Mouse (Mus musculus): ENCODE results near the gene Peg3. TPM values are rescaled to one million over a fixed set of nuclear protein-coding genes. Genes with fewer than 3 reads are reported as not detected.

Peg3 gene
- polyA plus RNA-seq, 1 experiment: 352 TPM

- H3K4me3 ChIP-seq (ENCODE audit: insufficient read depth, low read depth, low read length): peak within 1 kb of the TSS; percentile 42
- no peak within 1 kb of the TSS for H3K27ac ChIP-seq (ENCODE audit: insufficient read depth, low read depth, low read length)
- 10% methylated on average over 32 of the region's 32 CpGs for WGBS
- TF ChIP-seq CTCF (IDR thresholded peaks at IDR 0.05; ENCODE audit: insufficient read depth, low read depth, low read length): no peak
- no peak for TF ChIP-seq POLR2A (IDR thresholded peaks at IDR 0.05; ENCODE audit: insufficient read depth, low read depth, low read length)
- no peaks in the 10 kb centered on the region for H3K4me1 ChIP-seq (ENCODE audit: control insufficient read depth, insufficient read depth, low read length)
These were observed 33.8 kb downstream of the Peg3 start, which contains the start of gene Zim1 for GRCm38 (mm10) chr7:6696241-6697045. Zim1 (minus strand) TSS chr7:6696450.

GRCm38 (mm10) chr7:6685511-6685910, 44.7 kb downstream of the Peg3 start:
- H3K4me1 ChIP-seq (ENCODE audit: control insufficient read depth, insufficient read depth, low read length): no peaks in the 10 kb centered on the region
- H3K4me3 ChIP-seq (ENCODE audit: insufficient read depth, low read depth, low read length): no peak overlapping the region
- no peak overlapping the region for H3K27ac ChIP-seq (ENCODE audit: insufficient read depth, low read depth, low read length)
- WGBS: 96% methylated on average over 6 of the region's 6 CpGs
- TF ChIP-seq POLR2A (IDR thresholded peaks at IDR 0.05; ENCODE audit: insufficient read depth, low read depth, low read length) (no peak), CTCF (IDR thresholded peaks at IDR 0.05; ENCODE audit: insufficient read depth, low read depth, low read length) (no peak)

GRCm38 (mm10) chr7:6666726-6667125, 63.5 kb downstream of the Peg3 start:
- WGBS: 69% methylated on average over 3 of the region's 3 CpGs

GRCm38 (mm10) chr7:6663430-6663829, 66.8 kb downstream of the Peg3 start:
- Histone ChIP-seq H3K27ac (ENCODE audit: insufficient read depth, low read depth, low read length) (no peak overlapping the region), H3K4me1 (ENCODE audit: control insufficient read depth, insufficient read depth, low read length) (no peaks in the 10 kb centered on the region), H3K4me3 (ENCODE audit: insufficient read depth, low read depth, low read length) (no peak overlapping the region)
- TF ChIP-seq POLR2A (IDR thresholded peaks at IDR 0.05; ENCODE audit: insufficient read depth, low read depth, low read length) (no peak), CTCF (IDR thresholded peaks at IDR 0.05; ENCODE audit: insufficient read depth, low read depth, low read length) (no peak)
- WGBS: 67% methylated on average over 7 of the region's 7 CpGs

More at GRCm38 (mm10) chr7:6666726-6667125, 63.5 kb downstream of the Peg3 start:
- no peak overlapping the region for H3K27ac ChIP-seq (ENCODE audit: insufficient read depth, low read depth, low read length)
- no peak overlapping the region for H3K4me3 ChIP-seq (ENCODE audit: insufficient read depth, low read depth, low read length)
- TF ChIP-seq CTCF (IDR thresholded peaks at IDR 0.05; ENCODE audit: insufficient read depth, low read depth, low read length) (no peak), POLR2A (IDR thresholded peaks at IDR 0.05; ENCODE audit: insufficient read depth, low read depth, low read length) (no peak)
- no peaks in the 10 kb centered on the region for H3K4me1 ChIP-seq (ENCODE audit: control insufficient read depth, insufficient read depth, low read length)

GRCm38 (mm10) chr7:6659605-6660004, 70.6 kb downstream of the Peg3 start:
- 4% methylated on average over 2 of the region's 2 CpGs for WGBS
- no peaks in the 10 kb centered on the region for H3K4me1 ChIP-seq (ENCODE audit: control insufficient read depth, insufficient read depth, low read length)
- TF ChIP-seq POLR2A (IDR thresholded peaks at IDR 0.05; ENCODE audit: insufficient read depth, low read depth, low read length): no peak
- no peak for TF ChIP-seq CTCF (IDR thresholded peaks at IDR 0.05; ENCODE audit: insufficient read depth, low read depth, low read length)
- H3K27ac ChIP-seq (ENCODE audit: insufficient read depth, low read depth, low read length): no peak overlapping the region
- no peak overlapping the region for H3K4me3 ChIP-seq (ENCODE audit: insufficient read depth, low read depth, low read length)

GRCm38 (mm10) chr7:6658606-6659005, 71.6 kb downstream of the Peg3 start:
- WGBS: 93% methylated on average over 7 of the region's 7 CpGs
- Histone ChIP-seq H3K27ac (ENCODE audit: insufficient read depth, low read depth, low read length) (no peak overlapping the region), H3K4me3 (ENCODE audit: insufficient read depth, low read depth, low read length) (no peak overlapping the region), H3K4me1 (ENCODE audit: control insufficient read depth, insufficient read depth, low read length) (no peaks in the 10 kb centered on the region)
- no peak for TF ChIP-seq POLR2A (IDR thresholded peaks at IDR 0.05; ENCODE audit: insufficient read depth, low read depth, low read length)

Other genes with a start within 250 kb of the Peg3 start
- not detected in 2 replicates for gene Olfr5, start 243.5 kb downstream of the Peg3 start, polyA plus RNA-seq (2012; ENCODE audit: insufficient read depth, insufficient read length, low replicate concordance, missing spikeins)
- not detected in 2 replicates for gene Olfr1347, start 230.7 kb downstream of the Peg3 start, polyA plus RNA-seq (2012; ENCODE audit: insufficient read depth, insufficient read length, low replicate concordance, missing spikeins)
- not detected in 2 replicates for gene Olfr1348, start 221.7 kb downstream of the Peg3 start, polyA plus RNA-seq (2012; ENCODE audit: insufficient read depth, insufficient read length, low replicate concordance, missing spikeins)
- not detected in 2 replicates for gene Olfr1349, start 207.5 kb downstream of the Peg3 start, polyA plus RNA-seq (2012; ENCODE audit: insufficient read depth, insufficient read length, low replicate concordance, missing spikeins)
- not detected in 2 replicates for gene Olfr1350, start 165.6 kb downstream of the Peg3 start, polyA plus RNA-seq (2012; ENCODE audit: insufficient read depth, insufficient read length, low replicate concordance, missing spikeins)
- gene Zim1, start 34.0 kb downstream of the Peg3 start, polyA plus RNA-seq (2012; ENCODE audit: insufficient read depth, insufficient read length, low replicate concordance, missing spikeins): not detected in 2 replicates
- not detected in 2 replicates for gene Usp29, start 147 bp upstream of the Peg3 start, polyA plus RNA-seq (2012; ENCODE audit: insufficient read depth, insufficient read length, low replicate concordance, missing spikeins)

All from olfactory bulb, adult 2 months (tissue).